Mouse (Mus musculus) T-cell, adult 66 days (primary cell): Measurements from ENCODE around the gene Fnbp1. TPM values are rescaled to one million over a fixed set of nuclear protein-coding genes. Genes with fewer than 3 reads are reported as not detected.

Experiments used
- total RNA-seq, 2 experiments: library from RNA; stranded (reverse); gene quantifications; 3 replicates in 1 of 2; 4 replicates in 1 of 2; pipeline ENCODE4 v1.2.4; 2023

Gene Fnbp1
- 100 to 1,000 TPM; 228 to 231 TPM for total RNA-seq

DNA sequence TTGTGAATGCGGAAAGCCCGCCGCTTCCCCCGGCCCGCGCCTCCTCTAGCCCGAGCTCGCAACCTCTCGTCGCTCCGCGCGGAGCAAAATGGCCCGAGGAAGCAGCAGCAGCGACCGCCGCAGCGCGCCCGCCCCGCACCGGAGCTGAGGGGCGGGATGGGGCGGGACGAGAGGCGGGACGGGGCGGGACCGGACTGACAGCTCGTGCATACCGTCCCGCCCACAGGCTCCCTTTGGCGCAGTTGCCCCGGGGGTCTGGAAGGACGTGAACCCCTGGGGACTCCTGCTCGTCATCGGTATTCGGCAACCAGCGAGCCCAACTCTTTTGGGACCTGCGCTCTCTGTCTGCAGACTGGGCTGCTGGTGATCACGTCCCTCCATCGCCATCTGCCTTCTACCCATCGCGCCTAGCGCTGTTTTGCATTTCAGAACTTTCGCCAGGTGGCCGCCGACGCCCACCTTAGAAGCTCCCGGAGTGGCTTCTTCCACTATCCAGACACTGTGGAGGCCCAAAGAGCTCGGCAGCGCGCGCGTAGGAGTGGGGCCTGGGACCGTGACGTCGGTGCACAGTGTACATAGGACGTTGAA, at the start of gene Fnbp1:
Gene Fnbp1, minus strand, starts transcription at position 142 of the 588 bp plus-strand sequence.

DNA sequence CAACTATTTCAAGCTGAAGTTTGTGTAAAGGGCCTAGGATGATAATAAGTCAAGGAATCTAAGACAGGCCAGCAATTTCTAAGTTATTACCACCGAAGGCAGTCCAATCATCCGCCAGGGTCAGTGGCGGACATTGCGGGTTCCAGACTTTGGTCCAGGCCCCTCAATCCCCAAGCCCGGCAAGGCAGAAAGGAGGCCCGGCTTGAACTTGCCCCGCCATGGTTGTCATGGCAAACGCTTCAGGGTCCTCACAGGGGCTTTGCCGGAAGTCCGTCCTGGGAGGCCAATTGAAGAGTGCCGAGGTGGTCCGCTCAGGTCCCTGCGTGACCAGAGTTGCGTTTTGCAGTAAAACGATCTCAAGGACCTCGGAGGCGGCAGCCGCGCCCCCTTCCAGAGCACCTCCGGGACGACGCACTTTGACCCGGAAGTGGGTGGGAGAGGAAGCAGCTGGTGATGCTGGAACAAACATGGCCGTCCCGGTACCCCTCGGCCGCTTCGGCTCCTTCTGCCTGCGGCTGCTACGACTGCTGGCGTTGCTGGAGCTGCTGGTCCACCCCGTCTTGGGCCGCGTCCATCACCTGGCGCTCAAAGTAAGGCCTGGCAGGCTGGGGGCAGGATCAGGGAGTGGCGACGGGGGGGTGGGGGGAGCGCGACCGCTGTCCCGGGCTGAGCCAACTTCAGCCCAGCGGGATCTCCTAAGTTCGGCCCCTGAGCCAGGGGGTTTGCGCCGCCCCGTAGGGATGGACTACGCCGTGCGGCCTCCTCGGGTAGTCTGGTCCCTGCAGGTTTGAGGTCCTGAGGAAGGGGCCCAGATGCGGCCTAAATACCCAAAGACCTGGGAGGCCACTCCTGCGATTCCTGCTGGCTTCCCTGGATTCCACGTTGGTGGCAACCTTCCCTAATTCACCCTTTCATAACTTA, 10.3 kb upstream of the Fnbp1 start, which contains the start of gene Gpr107:
Gene Gpr107, plus strand, starts transcription at position 425 of the 921 bp plus-strand sequence.

DNA sequence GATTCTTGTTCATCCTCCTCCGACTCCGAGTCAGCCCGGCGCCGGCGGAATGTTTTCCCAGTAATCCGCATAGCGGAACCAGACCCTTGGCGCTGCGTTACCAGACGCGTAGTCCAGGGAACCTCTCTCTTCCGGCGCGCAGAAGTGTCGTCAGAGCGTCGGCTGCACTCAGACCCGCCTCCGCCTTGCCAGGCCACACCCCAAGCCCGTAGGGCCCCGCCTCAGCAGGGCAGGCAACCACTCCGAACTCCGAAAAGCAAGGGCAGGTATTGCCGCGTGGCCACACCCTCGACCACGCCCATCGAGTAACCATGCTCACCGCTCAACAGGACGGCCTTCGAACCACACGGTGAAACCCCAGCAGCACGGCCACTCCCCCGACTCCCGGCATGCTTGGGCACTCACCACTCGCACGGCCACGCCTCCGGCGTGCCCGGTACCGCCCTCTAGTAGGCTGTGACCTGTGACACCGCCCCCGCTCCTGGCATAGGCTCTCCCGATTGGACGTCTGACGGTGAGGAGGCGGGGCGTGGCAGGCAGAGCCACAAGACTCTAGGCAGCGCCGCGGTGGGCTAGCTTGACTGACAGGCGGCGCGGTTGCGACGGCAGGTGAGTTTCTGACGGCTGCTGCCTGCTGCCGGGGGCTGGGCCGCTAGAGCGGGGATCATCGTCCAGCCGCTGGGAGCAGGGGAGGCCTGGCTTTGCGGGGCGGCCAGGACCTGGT, 159.9 kb downstream of the Fnbp1 start, which contains the start of the genes BC005624 and Usp20:
Gene BC005624, minus strand, starts transcription at position 412 of the 724 bp plus-strand sequence.
Gene Usp20, plus strand, starts transcription at position 490 of the 724 bp plus-strand sequence.

Other genes starting within 250 kb of the Fnbp1 start
- not detected for gene Ptges, start 212.1 kb downstream of the Fnbp1 start, total RNA-seq
- gene Tor1b, start 189.0 kb downstream of the Fnbp1 start, total RNA-seq: 10 to 100 TPM; 48.3 to 54.4 TPM
- 10 to 100 TPM; 55.1 to 58.1 TPM for gene Tor1a, start 174.1 kb downstream of the Fnbp1 start, total RNA-seq
- 10 to 100 TPM; 74.1 to 83.3 TPM for gene BC005624, start 159.8 kb downstream of the Fnbp1 start, total RNA-seq
- 10 to 100 TPM; 32.4 to 40.0 TPM for gene Usp20, start 159.7 kb downstream of the Fnbp1 start, total RNA-seq
- 10 to 100 TPM; 53.8 to 66.0 TPM for gene Gpr107, start 10.3 kb upstream of the Fnbp1 start, total RNA-seq
- gene Ncs1, start 103.8 kb upstream of the Fnbp1 start, total RNA-seq: 1 to 10 TPM in 1 of 2 experiments, under 1 TPM in 1; 0.44 to 1.8 TPM
- not detected for gene Hmcn2, start 172.4 kb upstream of the Fnbp1 start, total RNA-seq